1 mouse cellular context compared by ENCODE assay signal in the genomic region with DNA sequence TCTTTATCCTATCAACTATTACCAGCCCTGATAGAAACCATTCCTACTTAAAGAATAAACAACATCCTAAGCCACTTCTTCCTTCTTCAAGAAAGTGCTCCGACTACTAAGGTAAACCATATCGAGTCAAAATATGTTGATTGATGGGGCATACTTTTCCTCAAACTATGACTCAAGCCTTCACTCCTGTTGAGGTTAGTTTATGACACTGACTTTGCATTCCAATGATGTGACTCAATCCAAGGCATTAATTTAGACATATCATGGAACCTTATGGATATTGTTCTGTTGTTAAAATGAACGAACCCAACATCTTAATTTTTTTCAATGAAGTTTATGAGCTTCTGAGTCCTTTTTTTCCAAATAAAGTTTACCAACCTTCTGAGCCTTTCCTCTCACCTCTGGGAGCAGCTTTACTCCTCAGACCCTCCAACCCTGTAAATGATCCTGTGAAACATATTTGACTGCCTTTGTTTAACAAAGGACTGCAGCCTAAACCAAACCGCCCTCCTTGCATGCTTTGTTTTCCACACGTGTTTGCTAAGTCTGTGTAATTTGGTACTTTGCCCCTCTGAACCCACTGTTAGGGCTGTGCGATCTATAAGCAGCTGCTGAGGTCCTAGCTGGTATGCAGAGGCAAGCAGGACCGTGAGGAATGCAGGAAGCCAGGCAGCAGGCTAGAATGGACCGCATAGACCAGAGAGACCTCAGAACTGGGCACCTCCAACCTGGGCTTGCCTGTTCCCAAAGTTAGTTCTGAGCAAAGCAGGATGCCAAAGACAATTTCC.
TF ChIP-seq lines count a peak whose summit lies in the region.

No protein-coding gene starts in this region.

TF ChIP-seq in myocyte, 11 proteins besides CTCF, POLR2A, EP300 and RAD21:
- TF ChIP-seq TCF3 (IDR thresholded peaks at IDR 0.05; ENCODE audit: insufficient read length, low read depth): no peak
- TF ChIP-seq MYOD1 (IDR thresholded peaks at IDR 0.05; ENCODE audit: control insufficient read depth in 1 of 3, insufficient read length in 2 of 3, low read depth in 2 of 3): no peak
- TF ChIP-seq SRF (IDR thresholded peaks at IDR 0.05; ENCODE audit: control insufficient read depth, insufficient read length, low read depth): no peak
- no peak for TF ChIP-seq MYOG (IDR thresholded peaks at IDR 0.05; ENCODE audit: control insufficient read depth in 1 of 3, insufficient read depth in 1 of 3, insufficient read length in 2 of 3, low read depth in 2 of 3)
- no peak for TF ChIP-seq POLR2AphosphoS2 (IDR thresholded peaks at IDR 0.05; ENCODE audit: insufficient read length, low read depth)
- TF ChIP-seq USF1 (IDR thresholded peaks at IDR 0.05; ENCODE audit: low read depth): no peak
- no peak for TF ChIP-seq REST (IDR thresholded peaks at IDR 0.05; ENCODE audit: insufficient read depth, insufficient read length)
- TF ChIP-seq TCF12 (IDR thresholded peaks at IDR 0.05; ENCODE audit: insufficient read depth, poor library complexity, severe bottlenecking): no peak
- TF ChIP-seq MAX (IDR thresholded peaks at IDR 0.05; ENCODE audit: low read depth): no peak
